Mouse (Mus musculus): ENCODE measurements around the gene Pcnt.

- TF ChIP-seq CTCF (IDR thresholded peaks at IDR 0.05) (no peak), EP300 (IDR thresholded peaks at IDR 0.05) (no peak)
These were observed 110.5 kb downstream of the Pcnt start for GRCm38 (mm10) chr10:76332040-76332439.

Measured in lung, postnatal 0 days (tissue).